Mouse (Mus musculus): ENCODE results near the gene Epb41l4b. TPM values are rescaled to one million over a fixed set of nuclear protein-coding genes. Genes with fewer than 3 reads are reported as not detected.

The Epb41l4b gene
- total RNA-seq, 2 experiments from 2014 or later = 7.6 to 8.1 TPM

GRCm38 (mm10) chr4:57067801-57068200 is 75.4 kb downstream of the Epb41l4b start:
- DNase-seq (ENCODE audit: low spot score in 2 of 2) = no peak

GRCm38 (mm10) chr4:57066936-57067335 is 76.3 kb downstream of the Epb41l4b start:
- no peak for DNase-seq (ENCODE audit: low spot score in 2 of 2)

- DNase-seq (ENCODE audit: low spot score in 2 of 2) = peak; percentile 36 to 53
Measured at GRCm38 (mm10) chr4:57065273-57065672, 78.0 kb downstream of the Epb41l4b start.

- no peak for DNase-seq (ENCODE audit: low spot score in 2 of 2)
Measured at GRCm38 (mm10) chr4:57064830-57065229, 78.4 kb downstream of the Epb41l4b start.

DNA sequence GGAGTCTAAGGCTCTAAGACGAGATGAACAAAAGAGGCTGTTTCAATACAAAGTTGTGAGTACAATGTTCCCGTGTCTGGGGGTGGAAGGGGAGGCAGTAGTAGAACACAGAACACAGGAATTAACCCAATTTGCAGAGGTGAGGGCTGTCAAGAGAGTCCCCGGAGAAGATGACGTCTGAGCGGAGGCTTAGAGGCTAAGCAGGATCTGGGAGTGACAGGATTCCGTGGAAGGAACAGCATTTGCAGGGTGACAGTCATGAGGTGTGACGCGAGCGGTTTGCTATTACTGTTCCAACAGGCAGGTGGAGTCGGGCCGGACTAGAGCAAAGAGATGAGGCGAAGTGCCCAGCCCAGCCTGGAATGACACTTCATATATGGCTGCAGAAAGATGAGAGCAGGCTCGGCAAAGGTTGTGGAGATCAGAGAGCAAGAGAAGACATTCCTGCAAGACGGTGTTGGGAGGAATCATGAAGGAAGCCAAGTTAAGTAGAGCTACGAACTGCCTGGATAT is 82.9 kb downstream of the Epb41l4b start:
- no peak for DNase-seq (ENCODE audit: low spot score in 2 of 2)

GRCm38 (mm10) chr4:57058623-57059022 is 84.6 kb downstream of the Epb41l4b start:
- no peak for DNase-seq (ENCODE audit: low spot score in 2 of 2)

GRCm38 (mm10) chr4:57057637-57058036 is 85.6 kb downstream of the Epb41l4b start:
- DNase-seq (ENCODE audit: low spot score in 2 of 2) = no peak

GRCm38 (mm10) chr4:57055635-57056034 is 87.6 kb downstream of the Epb41l4b start:
- DNase-seq (ENCODE audit: low spot score in 2 of 2) = no peak

- no peak for DNase-seq (ENCODE audit: low spot score in 2 of 2)
Measured at GRCm38 (mm10) chr4:57049281-57049921, 93.8 kb downstream of the Epb41l4b start.

DNA sequence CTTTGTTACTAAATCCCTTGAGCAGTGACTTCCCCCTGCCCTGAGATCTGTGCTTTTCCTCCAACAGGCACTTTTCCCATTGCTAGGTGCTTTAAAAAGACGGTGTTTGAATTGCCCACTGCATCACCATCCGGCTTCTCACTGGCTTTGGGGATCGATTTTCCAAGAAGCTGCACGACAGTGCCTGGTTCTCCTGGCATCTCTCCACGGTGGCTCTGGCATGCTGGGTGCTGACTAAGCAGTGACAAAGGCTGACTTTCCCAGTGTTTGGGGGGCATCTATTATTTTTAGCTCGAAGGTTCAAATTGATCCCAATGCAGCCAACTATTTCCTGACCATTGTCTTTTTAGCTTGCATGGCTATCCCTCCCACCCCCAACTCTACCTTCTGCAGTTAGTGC is 94.7 kb downstream of the Epb41l4b start:
- no peak for DNase-seq (ENCODE audit: low spot score in 2 of 2)

DNA sequence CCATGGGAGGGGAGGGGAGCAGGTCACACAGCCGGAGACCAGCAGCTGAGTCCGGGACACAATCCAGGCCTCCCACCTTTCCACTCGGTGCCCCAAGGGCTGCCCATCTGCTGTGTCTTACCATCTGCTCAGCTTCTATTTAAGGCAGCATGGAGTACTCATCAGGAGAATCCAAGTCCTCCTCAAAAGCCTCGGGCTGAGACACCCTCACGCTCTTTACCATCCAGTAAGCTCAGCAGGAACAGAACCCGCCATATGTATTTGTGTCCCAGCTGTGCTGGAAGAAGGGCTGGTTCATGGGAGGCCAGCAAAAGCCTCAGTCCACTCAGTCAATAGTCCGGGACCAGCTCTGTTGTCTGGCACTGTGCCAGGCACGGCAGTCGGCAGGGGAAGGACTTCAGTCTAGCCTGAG is 97.1 kb downstream of the Epb41l4b start:
- DNase-seq (ENCODE audit: low spot score in 2 of 2) = no peak

DNA sequence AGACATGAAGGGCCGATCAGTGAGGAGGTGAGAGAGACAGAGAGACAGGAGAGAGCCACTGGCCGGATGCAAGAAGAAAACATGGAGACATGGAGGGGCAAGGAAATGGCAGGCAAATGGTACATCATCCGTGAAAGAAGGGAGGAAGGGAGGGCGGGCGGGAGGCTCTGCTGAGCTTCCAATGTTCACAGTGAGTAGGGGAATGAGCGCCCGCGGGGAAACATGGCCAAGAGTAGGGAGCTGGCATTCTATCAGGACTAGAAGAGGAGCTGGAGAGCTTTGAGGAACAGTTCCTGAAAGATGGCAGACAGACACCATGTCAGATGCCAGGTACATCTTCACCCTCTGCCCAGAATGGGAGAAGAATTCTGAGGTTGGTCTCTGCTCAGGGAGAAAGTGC is 99.6 kb downstream of the Epb41l4b start:
- DNase-seq (ENCODE audit: low spot score in 2 of 2) = no peak

DNA sequence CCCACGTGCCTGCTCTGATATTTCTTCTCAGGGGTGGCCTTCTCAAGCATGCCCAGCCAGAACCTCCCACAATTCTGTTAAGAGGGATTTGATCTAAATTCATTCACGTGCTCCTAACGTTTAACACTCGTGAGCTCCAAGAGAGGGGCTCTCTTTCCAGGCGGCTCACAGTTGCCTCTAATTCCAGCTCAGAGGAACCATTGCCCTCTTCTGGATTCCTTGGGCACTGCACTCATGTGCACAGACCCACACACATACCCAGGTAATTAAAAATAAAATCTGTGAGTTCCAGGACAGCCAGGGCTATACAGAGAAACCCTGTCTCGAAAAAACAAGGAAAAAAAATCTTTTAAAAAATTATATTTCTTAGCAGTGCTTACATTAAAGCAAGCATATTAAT is 101.6 kb downstream of the Epb41l4b start:
- DNase-seq (ENCODE audit: low spot score in 2 of 2) = no peak

DNA sequence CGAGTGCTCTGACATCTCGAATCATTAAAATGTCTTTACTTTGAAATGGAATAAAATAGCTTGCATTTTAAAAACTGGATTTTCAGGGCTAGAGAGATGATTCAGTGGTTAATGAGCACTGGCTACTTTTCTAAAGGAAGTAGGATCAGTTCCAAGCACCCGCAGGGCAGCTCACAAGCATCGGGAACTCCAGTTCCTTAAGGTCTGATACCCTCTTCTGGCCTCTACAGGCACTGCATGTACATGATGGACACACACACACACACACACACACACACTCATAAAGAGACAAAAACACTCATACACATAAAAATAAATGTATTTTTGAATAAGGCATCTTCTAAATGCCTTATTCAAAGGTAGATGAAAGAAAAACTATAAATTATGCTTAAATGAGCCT is 102.0 kb downstream of the Epb41l4b start:
- no peak for DNase-seq (ENCODE audit: low spot score in 2 of 2)

DNA sequence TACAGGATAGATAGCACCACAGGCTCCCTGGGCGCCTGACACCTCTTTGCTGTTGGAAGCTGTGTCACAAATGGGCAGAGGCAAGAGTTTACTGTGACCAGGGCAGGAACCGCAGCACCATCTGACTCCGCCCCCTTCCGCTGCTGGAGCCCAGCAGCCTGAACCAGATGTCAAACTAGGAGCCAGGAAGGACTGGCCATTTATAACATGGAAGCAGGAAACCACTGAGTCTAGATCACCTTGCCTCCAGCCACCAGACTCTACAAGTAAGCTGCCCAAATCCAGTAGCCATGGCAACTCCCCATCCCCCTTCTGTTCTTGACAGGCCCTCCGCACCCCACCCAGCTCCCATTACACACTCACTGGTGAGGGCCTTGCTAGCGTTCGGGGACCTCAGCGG is 102.8 kb downstream of the Epb41l4b start:
- no peak for DNase-seq (ENCODE audit: low spot score in 2 of 2)

DNA sequence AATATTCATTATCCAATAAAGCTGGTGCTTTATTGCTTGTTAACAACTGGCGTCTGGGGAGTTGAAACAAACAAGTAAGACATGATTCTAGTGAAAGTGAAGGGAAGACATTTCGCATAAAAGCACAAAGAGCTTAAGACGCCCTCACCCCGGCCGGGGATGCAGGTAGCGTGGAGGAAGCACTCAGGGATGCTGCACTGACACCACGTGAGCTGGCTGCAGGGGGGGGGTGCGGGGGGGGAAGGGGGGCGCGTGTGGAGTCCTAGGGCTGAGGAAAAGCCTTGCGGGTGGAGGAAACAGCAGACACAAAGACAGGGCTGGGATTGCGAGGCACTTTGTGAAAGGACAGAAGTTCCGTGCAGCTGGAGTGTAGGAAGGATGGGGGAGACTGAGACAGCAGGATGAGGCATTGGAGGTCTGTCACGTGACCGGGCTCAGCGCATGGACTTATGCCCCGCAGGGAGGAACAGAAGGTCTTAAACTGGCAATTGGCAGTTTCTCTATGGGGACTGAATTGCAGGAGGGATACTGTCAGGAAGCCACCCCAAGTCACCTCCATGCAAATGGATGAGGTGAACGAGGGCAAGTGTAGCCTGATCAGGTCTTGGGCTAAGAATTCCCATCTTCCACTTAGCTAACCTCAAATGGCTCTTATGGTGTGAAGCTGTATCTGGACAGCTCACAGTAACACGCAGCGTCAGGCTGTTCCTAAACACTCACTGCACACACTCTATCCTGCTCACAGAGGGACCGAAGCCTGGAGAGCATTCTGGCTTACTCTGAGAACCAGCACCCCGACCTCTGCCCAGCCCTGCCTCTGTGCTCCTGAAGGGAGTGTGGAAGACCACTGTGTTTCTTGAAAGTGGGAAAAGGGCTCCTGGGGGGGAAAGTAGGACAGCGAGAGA is 103.9 kb downstream of the Epb41l4b start:
- DNase-seq (ENCODE audit: low spot score in 2 of 2) = no peak

DNA sequence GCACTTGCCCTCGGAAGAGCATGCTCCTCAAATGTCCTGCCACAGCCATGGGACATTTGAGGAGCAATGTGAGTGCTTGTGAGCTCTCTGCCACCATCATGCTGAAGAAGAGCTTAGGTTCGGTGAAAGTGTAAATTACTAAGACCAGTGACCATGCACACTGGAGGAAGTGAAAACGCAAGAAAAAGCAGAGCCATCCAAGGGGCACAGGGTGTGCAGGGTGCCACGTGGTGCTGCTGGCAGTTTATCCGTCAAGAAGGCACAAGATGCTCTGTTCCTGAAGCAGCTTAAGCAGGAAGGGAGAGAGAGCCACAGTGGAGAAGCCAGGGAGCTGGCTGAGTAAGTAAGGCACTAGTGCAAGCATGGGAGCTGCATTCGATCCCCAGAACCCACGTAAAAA is 105.7 kb downstream of the Epb41l4b start:
- no peak for DNase-seq (ENCODE audit: low spot score in 2 of 2)

GRCm38 (mm10) chr4:57034169-57034568 is 109.1 kb downstream of the Epb41l4b start:
- no peak for DNase-seq (ENCODE audit: low spot score in 2 of 2)

DNA sequence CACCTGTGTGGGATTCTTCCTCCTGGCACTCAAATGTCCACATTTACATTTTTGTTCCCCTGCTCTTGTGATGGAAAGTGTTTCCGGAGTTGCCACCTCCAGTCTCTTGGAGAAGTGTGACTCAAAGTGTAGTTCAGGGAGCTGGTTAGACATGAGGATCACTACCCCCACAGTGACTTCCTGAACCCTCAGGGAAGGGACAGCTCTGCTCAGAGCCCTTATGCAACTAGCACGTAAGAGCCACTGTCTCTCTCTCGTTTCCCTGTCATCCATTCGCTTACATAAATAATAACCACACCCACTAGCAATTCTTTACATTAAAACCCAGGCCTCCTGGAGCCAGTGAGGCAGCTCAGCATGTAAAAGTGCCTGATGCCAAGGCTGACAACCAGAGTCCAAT is 111.8 kb downstream of the Epb41l4b start:
- no peak for DNase-seq (ENCODE audit: low spot score in 2 of 2)

GRCm38 (mm10) chr4:57027954-57028353 is 115.3 kb downstream of the Epb41l4b start:
- DNase-seq (ENCODE audit: low spot score in 2 of 2) = no peak

GRCm38 (mm10) chr4:57023527-57023926 is 119.7 kb downstream of the Epb41l4b start:
- no peak for DNase-seq (ENCODE audit: low spot score in 2 of 2)

GRCm38 (mm10) chr4:57021288-57021687 is 121.9 kb downstream of the Epb41l4b start:
- no peak for DNase-seq (ENCODE audit: low spot score in 2 of 2)

All from adrenal gland, postnatal 4 days (tissue).